8 mouse cellular contexts compared by ENCODE assay signal in genomic region chr15:26620279-26620678, GRCm38 (mm10).
DNase-seq lines count a peak whose midpoint lies in the region; ATAC-seq and TF ChIP-seq lines count a peak whose summit lies in the region.
"Had no signal": no experiment of that assay in that cellular context is flagged by ENCODE, and none has a peak within 500 bp of the region (broad histone marks: within the 10 kb centered on the region; RNA-seq: fewer than 3 reads in every experiment).

No protein-coding gene starts in this region.

- no peak overlapping the region for H3K9ac ChIP-seq in ES-E14 (ENCODE audit: insufficient read depth, low read depth, low read length, poor library complexity, severe bottlenecking)
- H3K9ac ChIP-seq in embryonic facial prominence, embryonic 13.5 days, result no peak overlapping the region
- H3K9ac ChIP-seq in hindbrain, embryonic 11.5 days (ENCODE audit: low read depth, low read length), result no peak overlapping the region
- no peak overlapping the region for H3K9ac ChIP-seq in midbrain, postnatal 0 days (replicated peaks; ENCODE audit: low read length, poor library complexity, severe bottlenecking)
- H3K9ac ChIP-seq: limb, embryonic 13.5 days had no signal

- no peak overlapping the region for H3K4me3 ChIP-seq in ES-E14 (ENCODE audit: insufficient read depth in 1 of 2, low read depth in 1 of 2, low read length in 2 of 2, poor library complexity in 1 of 2, severe bottlenecking in 1 of 2)
- no peak overlapping the region for H3K4me3 ChIP-seq in embryonic facial prominence, embryonic 13.5 days
- H3K4me3 ChIP-seq in hindbrain, embryonic 11.5 days (ENCODE audit: low read depth, low read length), result no peak overlapping the region
- no peak overlapping the region for H3K4me3 ChIP-seq in midbrain, postnatal 0 days (ENCODE audit: low read depth, low read length)
- H3K4me3 ChIP-seq: limb, embryonic 13.5 days had no signal

- H3K36me3 ChIP-seq in ES-E14 (ENCODE audit: control insufficient read depth, insufficient read depth, low read length, poor library complexity, severe bottlenecking), result no peaks in the 10 kb centered on the region
- no peaks in the 10 kb centered on the region for H3K36me3 ChIP-seq in embryonic facial prominence, embryonic 13.5 days
- no peaks in the 10 kb centered on the region for H3K36me3 ChIP-seq in hindbrain, embryonic 11.5 days (ENCODE audit: control insufficient read depth, insufficient read depth, low read length)
- no peaks in the 10 kb centered on the region for H3K36me3 ChIP-seq in midbrain, postnatal 0 days (ENCODE audit: insufficient read depth, low read length)
- H3K36me3 ChIP-seq: limb, embryonic 13.5 days had no signal

- intact Hi-C loops in left cerebral cortex, postnatal 14 days (cut with DNase I), result loop anchor here (2.0 kb wide), 1 partner anchor 615 kb away; no protein-coding TSS in a partner anchor

- H3K27ac ChIP-seq in ES-E14 (ENCODE audit: insufficient read depth, low read depth, low read length, poor library complexity, severe bottlenecking), result no peak overlapping the region
- peak overlapping the region; percentile 7; the same call in 1 of the 2 replicates for H3K27ac ChIP-seq in embryonic facial prominence, embryonic 13.5 days
- no peak overlapping the region for H3K27ac ChIP-seq in hindbrain, embryonic 11.5 days (ENCODE audit: low read depth, low read length)
- H3K27ac ChIP-seq in midbrain, postnatal 0 days (ENCODE audit: low read depth, low read length), result no peak overlapping the region
- H3K27ac ChIP-seq: limb, embryonic 13.5 days had no signal

- no peak for ATAC-seq in embryonic facial prominence, embryonic 13.5 days (ENCODE audit: insufficient number of reproducible peaks, insufficient read depth, low FRiP score, low TSS enrichment, low read depth)
- ATAC-seq in hindbrain, embryonic 11.5 days (ENCODE audit: low FRiP score), result peak; percentile 71; the same call in 1 of the 2 replicates
- peak; percentile 73; the same call in 1 of the 2 replicates for ATAC-seq in midbrain, postnatal 0 days (ENCODE audit: low FRiP score)
- no peak for ATAC-seq in megakaryocyte-erythroid progenitor cell, adult 5-6 weeks (replicated peaks; ENCODE audit: low FRiP score, low TSS enrichment, poor library complexity, severe bottlenecking)

- H3K9me3 ChIP-seq in ES-E14 (ENCODE audit: control insufficient read depth, insufficient read depth, low read depth, low read length), result no peaks in the 10 kb centered on the region
- H3K9me3 ChIP-seq in embryonic facial prominence, embryonic 13.5 days, result no peaks in the 10 kb centered on the region
- no peaks in the 10 kb centered on the region for H3K9me3 ChIP-seq in hindbrain, embryonic 11.5 days (ENCODE audit: control insufficient read depth, low read length)
- no peaks in the 10 kb centered on the region for H3K9me3 ChIP-seq in midbrain, postnatal 0 days (ENCODE audit: low read length)
- H3K9me3 ChIP-seq: limb, embryonic 13.5 days had no signal

- 27% methylated on average over 5 of the region's 5 CpGs for WGBS in embryonic facial prominence, embryonic 13.5 days
- WGBS in hindbrain, embryonic 11.5 days, result 43% methylated on average over 5 of the region's 5 CpGs
- WGBS in midbrain, postnatal 0 days, result 20% methylated on average over 5 of the region's 5 CpGs

- H3K4me2 ChIP-seq in embryonic facial prominence, embryonic 13.5 days, result no peak overlapping the region
- H3K4me2 ChIP-seq in hindbrain, embryonic 11.5 days (replicated peaks; ENCODE audit: low read depth, low read length), result no peak overlapping the region
- H3K4me2 ChIP-seq in midbrain, postnatal 0 days (ENCODE audit: low read depth, low read length, poor library complexity, severe bottlenecking), result no peak overlapping the region
- H3K4me2 ChIP-seq: limb, embryonic 13.5 days had no signal

- TF ChIP-seq CTCF in midbrain, postnatal 0 days (IDR thresholded peaks at IDR 0.05), result peak; percentile 92

- no peak for DNase-seq in ES-E14 (ENCODE audit: low read depth, low spot score)
- DNase-seq in adrenal gland, adult 2 months, result peak; percentile 74
- DNase-seq in hindbrain, embryonic 11.5 days (ENCODE audit: low spot score), result peak; percentile 59
- peak; percentile 49 to 57 for DNase-seq in left cerebral cortex, postnatal 14 days (ENCODE audit: low spot score in 2 of 2)
- peak; percentile 87 for DNase-seq in midbrain, postnatal 0 days (ENCODE audit: low spot score)

- H3K27me3 ChIP-seq in embryonic facial prominence, embryonic 13.5 days, result no peaks in the 10 kb centered on the region
- no peaks in the 10 kb centered on the region for H3K27me3 ChIP-seq in hindbrain, embryonic 11.5 days (ENCODE audit: control insufficient read depth, insufficient read depth, low read length)
- H3K27me3 ChIP-seq in midbrain, postnatal 0 days (ENCODE audit: insufficient read depth, low read length), result no peaks in the 10 kb centered on the region
- H3K27me3 ChIP-seq: limb, embryonic 13.5 days had no signal

- no peaks in the 10 kb centered on the region for H3K4me1 ChIP-seq in ES-E14 (ENCODE audit: control insufficient read depth in 2 of 2, insufficient read depth in 2 of 2, low read length in 2 of 2, poor library complexity in 1 of 2)
- H3K4me1 ChIP-seq in embryonic facial prominence, embryonic 13.5 days, result peaks cover 25% of the 10 kb centered on the region
- no peaks in the 10 kb centered on the region for H3K4me1 ChIP-seq in hindbrain, embryonic 11.5 days (replicated peaks; ENCODE audit: control insufficient read depth, insufficient read depth, low read length)
- H3K4me1 ChIP-seq in midbrain, postnatal 0 days (ENCODE audit: insufficient read depth, low read length), result no peaks in the 10 kb centered on the region

- in situ Hi-C loops in ES-E14 (cut with MboI; ENCODE audit: low sequenced_read_pairs in 2 of 2, unreplicated experiment in 2 of 2), result no loop called here

TF ChIP-seq in ES-E14, 5 proteins besides CTCF, POLR2A, EP300 and RAD21:
- TF ChIP-seq CHD2 (IDR thresholded peaks at IDR 0.05; ENCODE audit: low read depth, low read length) (no peak), ZC3H11A (IDR thresholded peaks at IDR 0.05; ENCODE audit: borderline replicate concordance, low read depth, low read length) (0 out of 2 replicates have a peak, but pooled peaks have one; percentile 9)
TF ChIP-seq in ES-E14: peak in this region for 1.

Comparison
In these comparisons a context has a peak if more than half of its experiments do, and no peak if none do; other contexts are left out.
1. ATAC-seq: peak in hindbrain, embryonic 11.5 days (single experiment) and midbrain, postnatal 0 days (single experiment); none in embryonic facial prominence, embryonic 13.5 days (single experiment) and megakaryocyte-erythroid progenitor cell, adult 5-6 weeks (single experiment).